Mouse (Mus musculus): Measurements from ENCODE around the gene C8a.

DNA sequence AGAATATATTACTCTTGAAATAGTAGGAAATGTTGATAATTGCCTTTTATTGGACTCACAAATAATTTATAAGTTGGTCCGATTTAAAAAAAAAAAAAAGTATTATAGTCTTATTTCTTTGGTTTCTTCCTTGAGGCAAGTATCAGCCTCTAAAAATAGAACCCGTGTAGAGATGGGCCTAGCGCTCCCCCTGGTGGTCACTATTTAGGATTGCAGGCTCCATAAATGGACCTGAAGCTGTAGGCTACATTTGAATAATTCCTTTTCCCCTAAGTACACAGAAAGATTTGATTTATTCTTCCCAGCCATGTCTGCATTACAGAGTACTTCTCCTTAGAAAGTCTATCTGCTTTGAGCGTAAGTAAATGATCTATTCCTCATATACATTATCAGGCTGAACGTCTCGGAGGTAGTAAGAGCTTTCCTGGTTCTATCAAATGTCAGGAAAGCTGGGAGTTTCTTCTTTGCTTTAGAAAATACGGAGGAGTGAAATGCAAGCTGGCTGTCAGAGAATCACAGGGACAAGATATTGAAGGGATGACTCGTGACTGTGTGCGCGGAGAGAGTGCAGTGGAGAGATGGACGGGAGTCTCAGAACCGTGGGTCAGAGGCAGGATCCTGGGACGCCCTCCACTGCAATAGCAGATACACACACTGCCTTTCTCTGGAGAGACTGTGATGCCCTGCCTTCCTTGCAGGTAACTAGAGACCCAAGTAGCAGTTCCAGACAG lies 18.0 kb upstream of the C8a start:
- TF ChIP-seq CTCF (IDR thresholded peaks at IDR 0.05; ENCODE audit: low read depth, low read length) (no peak), POLR2A (IDR thresholded peaks at IDR 0.05; ENCODE audit: borderline replicate concordance, low read depth, low read length) (no peak)
